Mouse (Mus musculus) MEL-GATA-1-ER (cell line): Measurements from ENCODE around the gene Dnm3.

Source experiments
- DNase-seq: peaks from one replicate; pipeline ENCODE4 v3.0.0-alpha.2; 2012; ENCODE audit warnings: low read depth; ENCODE audit errors: extremely low read depth

Dnm3 gene

DNA sequence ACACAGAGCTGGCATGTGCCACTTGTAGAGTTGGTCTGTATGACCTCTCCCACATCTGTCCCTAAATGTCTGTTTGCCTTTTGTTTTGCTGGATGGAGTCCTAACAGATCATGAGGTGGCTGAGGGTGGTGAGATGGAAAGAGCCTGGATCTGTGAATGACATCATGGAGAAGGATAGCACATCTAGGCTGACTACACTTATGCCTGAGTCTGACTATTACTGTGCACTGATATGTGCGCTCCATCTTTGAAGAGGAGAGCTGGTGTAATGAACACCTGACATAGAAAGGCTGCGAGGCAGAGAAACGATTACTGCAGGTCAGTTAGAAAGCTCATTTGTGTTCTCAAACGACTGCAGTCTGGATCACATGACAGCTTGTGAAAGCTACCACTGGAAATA is 149.2 kb downstream of the Dnm3 start:
- DNase-seq = no peak

DNA sequence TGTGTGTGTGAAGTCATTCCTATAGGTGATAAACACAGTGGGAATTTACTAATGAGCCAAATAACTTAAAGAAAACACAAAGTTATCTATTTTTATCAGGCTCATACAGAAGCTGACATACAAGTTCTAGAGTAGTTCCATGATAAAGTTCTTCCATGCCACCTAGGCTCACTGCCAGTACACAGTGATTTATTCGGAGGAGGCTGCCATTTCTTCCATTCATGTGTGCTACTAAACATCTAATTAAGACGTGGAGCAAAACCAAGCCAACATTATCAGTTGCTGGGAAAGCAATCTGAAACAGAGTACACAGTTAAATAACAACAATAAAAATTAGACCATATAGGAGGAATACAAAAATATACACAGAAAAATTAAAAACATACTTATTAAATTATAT is 150.2 kb downstream of the Dnm3 start:
- no peak for DNase-seq

DNA sequence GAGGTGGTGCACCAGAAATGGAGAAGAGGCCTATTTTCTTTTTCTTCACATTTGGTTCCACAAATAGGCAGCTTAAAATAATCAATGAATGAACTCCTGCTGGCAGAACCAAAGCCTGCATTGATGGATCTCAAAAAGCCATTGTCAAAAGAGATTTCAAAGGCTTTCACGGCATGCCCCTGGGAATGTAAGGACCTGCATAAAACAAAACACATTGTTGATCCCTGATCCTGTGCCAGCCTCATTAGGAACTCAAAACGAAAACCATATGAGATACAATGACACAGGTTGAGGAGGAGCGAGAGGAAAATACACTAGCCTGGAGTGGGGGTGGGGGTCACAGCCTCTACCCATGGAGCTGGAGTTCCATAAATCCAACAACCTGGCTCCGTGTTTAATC is 153.4 kb downstream of the Dnm3 start:
- no peak for DNase-seq

DNA sequence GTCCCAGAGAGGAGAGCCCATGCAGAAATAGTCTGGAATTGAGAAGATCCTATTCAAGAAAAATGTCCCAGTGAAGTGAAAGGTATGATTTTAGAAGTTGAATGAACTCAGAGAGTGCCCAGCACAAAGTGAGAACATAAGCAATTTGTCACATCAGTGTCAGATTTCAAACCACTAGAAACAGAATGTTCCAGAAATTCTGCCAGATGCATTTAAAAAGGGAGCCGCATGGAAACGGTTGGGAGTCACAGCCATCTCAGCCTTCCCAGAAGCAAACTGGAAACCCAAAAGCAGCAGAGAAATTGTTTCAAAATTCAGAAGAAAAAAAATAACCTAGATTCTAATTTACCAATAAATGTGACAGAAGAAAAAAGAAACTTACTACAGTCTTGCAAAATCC is 154.7 kb downstream of the Dnm3 start:
- DNase-seq = no peak

DNA sequence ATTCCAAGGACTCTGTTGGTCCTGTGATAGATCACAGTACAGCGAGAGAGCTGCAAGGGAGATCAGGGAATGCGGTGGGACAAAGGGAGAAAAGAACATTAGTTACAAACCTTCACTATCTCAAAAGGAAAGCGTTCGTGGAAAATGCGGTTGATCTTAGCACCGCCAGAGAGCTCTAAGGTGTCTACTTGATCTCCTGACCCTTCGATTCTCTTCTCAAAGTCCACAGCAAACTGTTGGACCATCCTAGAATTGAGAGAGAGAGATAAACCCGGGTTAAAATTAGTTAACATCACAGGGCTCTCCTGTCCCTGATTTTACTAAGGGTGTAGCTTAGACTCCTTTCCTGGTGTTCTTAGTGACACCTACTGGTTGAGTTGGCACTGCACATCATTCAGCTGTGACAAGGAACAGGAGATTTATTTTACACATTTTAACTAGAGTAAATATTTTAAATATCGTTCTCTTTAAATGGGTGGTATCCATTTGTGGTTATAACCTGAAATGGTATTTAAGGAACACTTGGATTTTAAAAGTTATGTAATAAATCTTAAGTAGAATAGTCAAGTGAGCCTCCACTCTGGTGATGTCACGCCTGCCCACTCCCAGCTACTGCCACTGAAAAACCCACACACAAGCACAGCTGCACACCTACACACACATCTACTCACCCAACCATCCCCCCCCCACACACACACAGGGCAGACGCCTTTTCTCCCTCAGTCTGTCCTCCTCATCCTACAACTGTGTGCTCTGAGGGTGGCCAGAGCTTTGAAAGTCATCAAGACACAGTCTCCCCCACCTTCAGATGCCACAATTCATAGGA is 164.2 kb downstream of the Dnm3 start:
- DNase-seq = peak; percentile 17

DNA sequence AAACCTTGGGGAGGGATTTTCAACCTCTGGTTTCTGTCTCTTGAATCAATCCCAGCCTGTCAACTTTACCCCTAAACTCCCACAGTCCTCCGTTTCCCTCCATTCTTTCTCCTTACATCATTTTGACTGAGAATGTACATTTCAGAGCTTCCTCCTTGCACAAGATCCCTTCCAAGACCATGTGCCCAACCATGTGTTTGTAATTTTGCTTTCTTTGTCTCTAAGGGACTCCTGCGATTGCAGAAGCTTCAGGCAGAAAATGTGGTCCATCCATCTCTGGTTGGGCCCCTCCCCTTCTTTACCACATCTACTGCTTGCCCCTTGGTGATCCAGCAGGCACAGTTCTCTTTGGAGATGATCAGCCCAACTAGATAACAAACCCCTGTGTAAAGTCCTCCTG is 165.2 kb downstream of the Dnm3 start:
- no peak for DNase-seq

DNA sequence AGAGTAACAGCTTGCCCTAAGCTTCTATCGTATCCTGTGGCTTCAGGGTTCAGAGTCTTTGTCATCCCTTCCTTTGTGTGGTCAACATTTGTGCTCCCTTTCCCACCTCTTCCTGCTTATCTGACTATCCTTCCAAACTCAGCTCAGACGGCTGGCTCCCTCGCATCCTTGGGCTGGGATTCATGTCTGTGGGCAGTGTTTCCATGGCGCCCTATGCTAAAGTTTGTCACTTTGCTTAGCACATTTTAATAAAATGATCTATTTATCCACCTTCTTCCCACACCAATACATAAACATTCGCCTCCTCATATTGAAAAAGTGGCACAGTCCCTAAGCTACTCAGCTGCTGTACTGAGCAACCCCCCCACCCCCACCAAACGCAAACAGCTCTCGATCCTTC is 165.7 kb downstream of the Dnm3 start:
- no peak for DNase-seq

DNA sequence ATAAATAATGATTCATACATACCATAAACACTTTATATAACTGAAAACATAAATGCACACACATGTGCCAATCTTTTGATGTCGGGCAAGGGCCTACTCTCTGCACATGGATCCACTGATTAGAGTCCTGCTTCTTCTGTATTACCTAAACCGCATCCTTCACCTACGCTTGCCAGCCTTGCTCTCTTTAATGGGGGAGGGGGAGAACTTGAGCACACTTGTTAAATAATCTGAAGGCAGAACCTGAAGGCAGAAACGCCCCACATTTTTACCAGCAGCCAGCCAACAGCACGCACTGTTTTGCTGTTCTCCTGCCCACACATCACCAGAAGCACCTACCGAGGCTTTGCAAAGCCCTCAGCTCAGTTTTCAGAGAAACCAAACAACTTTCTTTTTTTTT is 172.6 kb downstream of the Dnm3 start:
- DNase-seq = no peak

DNA sequence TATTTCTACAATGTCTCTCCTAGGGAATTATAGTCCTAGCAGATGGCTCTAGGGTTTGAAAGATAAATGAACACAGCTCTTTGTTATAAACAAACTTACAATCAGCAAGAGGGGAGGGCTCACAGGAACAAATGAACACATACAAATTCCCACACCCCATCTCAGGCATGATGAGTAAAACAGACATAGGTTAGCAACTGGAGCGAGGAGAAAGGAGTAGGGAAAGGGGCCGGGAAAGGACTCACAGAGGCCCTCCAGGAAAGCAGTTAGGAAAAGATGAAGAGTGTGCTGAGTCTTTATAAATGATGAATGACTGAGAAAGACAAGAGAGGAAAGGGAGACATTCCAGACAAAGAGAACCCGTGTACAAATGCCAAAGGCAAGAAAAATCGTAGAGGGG is 175.4 kb downstream of the Dnm3 start:
- no peak for DNase-seq

DNA sequence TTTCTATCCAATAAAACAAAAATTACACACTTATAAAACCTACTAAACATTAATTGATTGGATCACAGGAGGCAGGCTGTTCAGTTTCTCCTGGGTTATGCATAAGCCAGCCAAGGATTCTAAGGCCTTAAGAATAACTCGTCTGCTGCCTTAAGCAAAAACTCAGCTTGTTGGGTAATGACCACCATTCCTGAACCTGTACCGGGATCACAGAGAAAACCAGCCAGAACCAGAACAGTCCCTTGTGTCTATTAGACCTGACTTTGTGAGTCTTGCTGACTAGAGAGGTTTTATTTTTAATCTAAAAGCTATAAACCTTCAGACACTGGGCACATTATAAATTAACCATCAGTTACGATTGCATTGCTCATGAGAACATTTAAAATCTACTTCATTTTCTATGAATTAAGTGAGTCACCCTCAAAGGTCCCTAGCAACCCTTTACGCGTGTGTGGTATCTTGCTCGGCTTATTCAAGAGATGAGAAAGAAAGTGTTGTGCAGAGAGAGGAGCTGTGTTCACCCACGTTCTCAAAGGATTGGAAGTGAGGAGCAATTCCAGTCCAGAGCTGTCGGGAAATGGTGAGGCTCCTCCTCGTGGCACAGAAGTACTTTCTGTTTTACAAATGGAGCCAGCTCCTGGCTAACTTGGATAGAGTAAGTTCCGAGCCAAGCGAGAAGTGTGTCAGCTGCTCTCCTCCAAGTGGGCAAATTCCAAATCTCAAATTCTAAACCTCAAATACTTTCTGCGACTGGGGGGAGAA is 178.1 kb downstream of the Dnm3 start:
- DNase-seq = no peak

DNA sequence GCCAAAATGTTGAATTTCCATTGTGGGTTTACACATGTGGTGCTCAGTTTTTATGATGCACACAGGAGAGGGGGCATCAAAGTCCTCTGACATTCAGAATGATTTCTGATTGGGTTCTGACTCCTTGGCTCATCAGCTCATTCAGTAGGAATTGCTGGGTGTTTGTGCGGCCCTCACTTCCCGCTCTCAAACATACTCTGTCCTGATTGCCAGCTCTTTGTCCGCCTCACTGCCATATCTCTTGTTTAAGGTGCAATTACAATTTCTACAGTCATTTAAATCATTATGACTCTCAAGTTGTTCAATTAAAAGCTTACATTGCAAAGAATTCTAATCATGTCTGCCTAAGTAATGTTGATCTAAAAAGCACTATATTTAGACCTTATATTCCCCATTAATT is 179.3 kb downstream of the Dnm3 start:
- no peak for DNase-seq

DNA sequence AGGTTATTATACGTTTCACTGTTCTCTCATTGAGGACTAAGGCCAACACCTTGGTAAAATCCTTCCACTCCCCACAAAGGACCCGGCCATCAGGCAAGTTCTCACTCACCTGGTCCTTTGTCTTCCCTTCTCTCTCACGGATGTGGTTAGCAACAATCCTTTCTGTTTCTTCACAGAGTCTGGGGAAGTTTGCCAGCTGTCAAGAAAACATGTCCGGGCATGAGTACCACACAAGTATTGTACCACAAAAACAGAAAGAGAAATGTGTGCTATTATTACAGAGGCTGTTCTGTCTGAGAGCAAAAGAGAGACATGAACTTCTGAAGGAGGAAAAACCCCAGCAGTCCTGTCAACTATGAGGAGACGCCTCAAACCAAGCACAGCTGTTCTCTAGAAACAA is 182.4 kb downstream of the Dnm3 start:
- no peak for DNase-seq

DNA sequence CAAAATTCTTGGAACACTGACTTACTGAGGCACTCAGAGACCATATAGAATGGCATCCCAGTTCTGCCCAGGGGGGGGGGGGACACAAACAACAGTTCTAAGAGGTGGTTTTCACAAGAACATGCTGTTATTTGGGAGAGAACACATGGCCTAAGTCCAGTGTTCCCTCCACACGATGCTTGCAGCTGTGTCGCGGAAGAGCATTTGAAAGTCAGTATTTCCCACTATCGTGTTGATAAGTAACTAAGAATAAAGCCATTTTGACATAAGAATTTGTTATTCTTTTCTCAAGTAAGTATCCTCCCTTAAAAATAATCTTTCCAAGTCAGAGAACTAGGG is 183.3 kb downstream of the Dnm3 start:
- no peak for DNase-seq

DNA sequence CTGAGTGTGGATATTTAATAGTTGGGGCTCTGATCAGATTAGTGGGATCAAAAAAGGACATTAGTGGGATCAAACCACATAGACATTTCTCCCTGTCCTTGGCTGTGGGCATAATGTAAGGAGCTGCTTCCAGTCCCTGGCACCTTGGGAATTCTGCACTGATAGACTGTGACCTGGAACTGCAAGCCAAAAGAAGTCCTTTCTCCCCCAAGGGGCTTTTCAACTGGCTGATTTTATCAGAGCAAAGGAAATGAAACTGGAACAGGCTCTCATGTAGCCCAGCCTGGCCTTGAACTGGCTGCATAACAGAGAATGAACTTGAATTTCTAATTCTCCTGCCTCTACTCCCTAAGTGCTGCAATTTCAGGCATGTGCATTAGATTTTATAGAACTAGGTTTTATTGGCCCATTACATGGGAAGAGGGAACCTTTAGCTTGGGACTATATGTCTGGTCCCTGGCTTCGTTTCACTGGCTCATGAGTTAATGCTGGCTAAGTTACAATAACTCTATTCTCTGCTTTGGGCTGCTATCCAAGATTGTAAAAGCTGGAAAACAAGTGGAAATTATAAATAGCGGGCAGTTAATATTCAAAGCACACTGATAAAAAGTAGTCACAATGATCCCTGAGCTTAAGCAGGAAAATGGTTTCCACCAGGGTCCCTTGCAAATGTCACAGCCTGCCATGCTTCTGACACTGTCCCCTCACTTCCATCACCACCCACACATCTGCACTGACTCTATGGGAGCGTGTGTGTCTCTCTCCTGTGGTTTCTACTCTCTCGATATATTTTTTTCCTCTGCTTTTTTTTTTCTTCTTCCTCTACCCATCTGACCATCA is 183.9 kb downstream of the Dnm3 start:
- no peak for DNase-seq

DNA sequence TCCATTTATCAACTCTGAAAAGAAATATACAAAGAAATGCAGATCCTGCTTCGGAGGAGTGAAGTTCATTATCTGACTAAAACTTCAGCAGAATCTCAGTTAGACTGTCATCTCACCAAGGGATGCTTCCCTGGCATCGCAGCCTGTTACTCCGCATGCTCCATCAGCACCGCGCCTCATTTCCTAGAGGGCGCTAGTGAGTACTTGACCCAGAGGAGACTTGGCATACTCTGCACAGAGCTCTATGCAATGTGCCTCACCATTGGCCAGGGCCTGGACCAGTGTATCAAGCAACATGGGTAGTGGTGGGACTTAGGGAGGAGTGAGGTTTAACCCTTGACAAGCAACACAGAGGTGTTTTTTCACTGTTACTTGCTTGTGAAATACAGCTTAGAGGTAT is 190.9 kb downstream of the Dnm3 start:
- no peak for DNase-seq

DNA sequence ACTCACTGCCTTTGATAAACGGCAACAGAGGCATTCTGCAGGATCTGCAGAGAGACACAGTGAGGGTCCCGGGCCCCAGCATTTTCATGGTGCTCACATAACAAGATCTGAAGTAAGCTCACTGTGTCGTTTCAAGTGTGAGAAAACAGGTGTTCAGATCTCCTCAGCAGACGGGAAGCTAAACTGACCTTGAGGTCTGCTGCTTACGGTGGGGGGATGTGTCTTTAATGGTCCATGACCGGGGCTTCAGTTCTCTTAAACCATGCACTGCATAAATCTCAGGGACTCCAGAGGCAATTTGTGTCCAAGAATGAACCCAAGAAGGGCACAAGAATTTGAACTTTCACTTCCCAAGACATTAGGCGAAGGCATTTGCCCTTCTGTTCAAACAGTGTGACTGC is 195.9 kb downstream of the Dnm3 start:
- no peak for DNase-seq

DNA sequence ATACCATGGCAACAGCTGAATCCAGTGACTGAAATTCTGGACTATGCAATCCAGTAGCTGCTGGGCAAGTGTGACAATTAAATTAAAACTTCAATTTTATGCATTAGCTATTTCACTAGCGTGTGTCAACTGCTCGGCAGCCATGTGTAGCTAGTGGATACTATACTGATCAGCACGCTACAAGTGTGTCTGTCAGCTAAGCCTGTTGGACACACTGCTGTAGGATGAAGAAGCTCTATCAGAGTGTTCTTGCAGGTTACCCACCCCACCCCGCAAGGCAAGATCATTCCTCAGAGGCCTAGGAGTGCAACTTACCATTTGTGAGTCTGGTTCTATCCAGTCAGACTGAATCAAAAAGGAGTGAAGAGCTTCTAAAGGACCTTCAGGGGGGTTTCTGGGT is 197.8 kb downstream of the Dnm3 start:
- DNase-seq = no peak

DNA sequence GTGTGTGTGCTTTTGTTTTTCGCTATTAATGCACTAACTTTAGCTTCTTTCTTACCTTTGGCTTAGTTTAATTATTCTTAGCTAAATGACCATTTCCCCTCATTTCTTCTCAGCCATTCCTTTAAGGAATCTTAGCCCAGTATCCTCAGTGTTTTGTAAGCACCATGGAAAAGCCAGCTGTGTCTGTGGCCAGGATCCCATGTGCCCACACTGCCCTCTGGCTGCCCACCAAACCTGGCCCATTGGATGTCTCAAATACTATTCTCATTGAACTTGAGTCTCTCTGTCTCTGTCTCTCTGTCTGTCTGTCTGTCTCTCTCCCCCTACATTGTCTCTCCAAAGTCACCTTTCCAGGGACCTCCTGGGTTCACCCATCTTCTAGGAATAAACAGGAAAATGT is 201.8 kb downstream of the Dnm3 start:
- DNase-seq = no peak

DNA sequence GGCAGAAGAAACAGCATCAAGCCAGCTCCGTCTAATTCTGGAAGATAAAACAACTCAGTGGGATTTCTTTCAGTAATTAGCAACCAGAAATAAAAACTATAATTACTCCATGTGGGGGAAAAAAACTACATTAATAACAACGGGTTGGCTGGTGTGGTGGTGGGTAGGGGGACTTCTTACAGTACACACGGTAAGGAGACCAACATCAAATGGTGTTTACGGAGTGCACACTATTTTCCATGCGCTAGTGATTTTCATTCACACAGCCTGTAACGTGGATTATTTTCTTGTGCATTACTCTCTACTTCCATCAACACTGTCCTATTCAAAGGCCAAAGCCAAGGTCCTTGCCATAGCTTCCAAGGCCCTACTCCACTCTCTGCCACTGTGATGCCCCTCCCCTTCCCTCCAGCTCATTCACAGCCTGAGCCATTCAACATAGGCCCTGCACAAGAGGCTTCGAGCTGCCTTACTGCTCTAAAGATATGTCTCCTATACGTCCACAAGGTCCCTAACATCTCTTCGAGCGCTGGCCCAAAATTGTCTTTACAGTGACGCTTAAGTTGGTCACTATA is 203.1 kb downstream of the Dnm3 start:
- DNase-seq = no peak

DNA sequence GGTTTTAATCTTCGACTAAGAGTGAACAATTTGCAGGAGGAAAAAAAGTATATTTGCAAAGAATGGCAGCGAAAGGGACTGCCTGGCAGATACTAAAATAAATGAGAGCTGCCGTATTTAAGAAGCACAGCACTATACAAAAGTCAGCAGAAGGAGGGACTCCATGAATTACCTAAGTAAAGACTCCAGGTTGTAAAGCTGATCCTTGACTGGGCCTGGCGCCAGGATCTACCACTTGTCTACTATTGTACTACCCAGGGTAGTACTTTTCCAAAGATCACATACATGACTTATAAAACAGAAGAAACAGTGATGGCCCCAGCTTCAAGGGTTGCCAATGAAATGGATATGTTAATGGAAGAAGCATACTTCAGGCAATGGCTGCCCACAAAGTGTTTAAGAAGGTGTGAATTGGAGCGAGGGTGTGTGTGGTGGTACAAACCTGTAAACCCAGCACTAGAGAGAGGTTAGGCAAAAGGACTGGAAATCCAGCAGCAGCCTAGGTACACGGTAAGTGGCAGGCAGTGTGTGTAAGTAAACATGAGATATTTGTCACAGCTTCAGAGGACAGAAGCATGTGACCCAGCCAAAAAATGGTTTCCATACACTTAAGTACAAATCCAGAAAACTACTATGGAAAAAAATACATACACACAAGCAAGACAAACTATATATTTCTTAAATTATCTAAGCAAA is 220.8 kb downstream of the Dnm3 start:
- no peak for DNase-seq

DNA sequence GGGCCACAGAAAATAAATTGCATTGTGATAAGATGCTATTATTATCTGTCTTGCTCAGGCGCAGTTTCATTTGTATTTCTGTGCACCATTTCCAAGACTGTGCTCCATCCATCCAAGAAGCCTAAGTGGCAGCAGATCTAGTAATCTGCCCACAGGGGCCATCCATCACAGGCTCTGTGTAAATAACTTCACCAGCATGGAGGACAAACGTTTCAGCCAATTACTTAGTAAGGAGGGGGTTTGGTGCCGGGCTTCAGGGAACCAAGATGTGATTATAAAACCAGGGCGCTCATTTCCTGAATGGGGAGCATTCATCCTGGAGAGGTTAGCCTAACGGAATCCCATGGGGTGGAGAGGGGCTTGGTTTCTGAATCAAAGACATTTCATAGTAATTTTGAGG is 222.9 kb downstream of the Dnm3 start:
- DNase-seq = no peak
